Mouse (Mus musculus) liver, adult 2 months (tissue): ENCODE measurements at regions not wholly inside any gene's neighbourhood (a gene's known extent, or its start where the extent isn't known, plus 50 kb on each side); places are given as distances from the start of the nearest gene placed in this dataset.

Experiments
- CTCF ChIP-seq: fragments of 200-500 bp; IDR thresholded peaks from 2 replicates; pipeline ENCODE4 v1.5.1; 2011; ENCODE audit warnings: low read depth, low read length, control low read depth
- POLR2A ChIP-seq: fragments of 200-500 bp; IDR thresholded peaks from 2 replicates; pipeline ENCODE4 v1.6.1; 2011; ENCODE audit warnings: low read length, control low read depth; ENCODE audit not compliant: insufficient read depth; ENCODE audit errors: extremely low read depth

- TF ChIP-seq POLR2A (no peak), CTCF (no peak)
These were observed 603.6 kb downstream of the Nsun3 start for GRCm38 (mm10) chr16:62182988-62183387.
